Mouse (Mus musculus) liver, postnatal 0 days (tissue): ENCODE data around the gene Ppp1r9a. TPM values are rescaled to one million over a fixed set of nuclear protein-coding genes. Genes with fewer than 3 reads are reported as not detected.

Experiments used
- ATAC-seq: fragments of 200-750 bp; cut with Nextera tagmentation; 2 replicates; pipeline ENCODE4 v1.8.0; 2017; ENCODE audit warnings: mild to moderate bottlenecking, moderate library complexity
- DNase-seq: peaks from one replicate; pipeline ENCODE4 v3.0.0-alpha.2; 2016
- H3K27ac ChIP-seq: fragments of 300-500 bp; sonication (generic); 2 replicates; pipeline ENCODE4 v1.5.1; 2014; ENCODE audit warnings: antibody characterized with exemption, moderate library complexity, mild to moderate bottlenecking, low read depth
- H3K27me3 ChIP-seq: fragments of 300-500 bp; sonication (generic); 2 replicates; pipeline ENCODE4 v1.6.1; 2014; ENCODE audit warnings: low read length, control low read depth, mixed read lengths; ENCODE audit not compliant: insufficient read depth
- H3K36me3 ChIP-seq: fragments of 300-500 bp; sonication (generic); replicated peaks from 2 replicates; pipeline ENCODE4 v1.6.1; 2014; ENCODE audit warnings: mild to moderate bottlenecking, control low read depth, low read length, moderate library complexity, mixed read lengths; ENCODE audit not compliant: insufficient read depth
- H3K4me1 ChIP-seq: fragments of 300-500 bp; sonication (generic); 2 replicates; pipeline ENCODE4 v1.6.1; 2014; ENCODE audit warnings: antibody characterized with exemption, mild to moderate bottlenecking, control low read depth; ENCODE audit not compliant: insufficient read depth
- H3K4me2 ChIP-seq: fragments of 300-500 bp; sonication (generic); 2 replicates; pipeline ENCODE4 v1.6.1; 2014; ENCODE audit warnings: low read depth, mild to moderate bottlenecking, low read length, moderate library complexity, mixed read lengths
- H3K4me3 ChIP-seq: fragments of 300-500 bp; sonication (generic); 2 replicates; pipeline ENCODE4 v1.5.1; 2014; ENCODE audit warnings: low read depth, low read length
- H3K9ac ChIP-seq: fragments of 300-500 bp; sonication (generic); replicated peaks from 2 replicates; pipeline ENCODE4 v1.6.1; 2014; ENCODE audit warnings: mild to moderate bottlenecking, moderate library complexity
- H3K9me3 ChIP-seq: fragments of 300-500 bp; sonication (generic); 2 replicates; pipeline ENCODE4 v1.6.1; 2016; ENCODE audit warnings: mild to moderate bottlenecking, control low read depth, low read length, mixed read lengths
- CTCF ChIP-seq: sonication (generic); IDR thresholded peaks from 2 replicates; pipeline ENCODE4 v1.5.1; 2016; ENCODE audit warnings: antibody characterized with exemption, low read depth
- EP300 ChIP-seq: IDR thresholded peaks from 2 replicates; pipeline ENCODE4 v1.6.1; 2016; ENCODE audit warnings: antibody characterized with exemption, low read depth, mild to moderate bottlenecking
- WGBS: fragments of 180-500 bp; shearing (Covaris S2); extraction: QIAGEN DNeasy Blood & Tissue Kit; methylation state at CpG from one replicate; pipeline ENCODE4 v1.1.7; 2014; ENCODE audit not compliant: insufficient replicate concordance; 5-methylcytosine and 5-hydroxymethylcytosine counted together
- polyA plus RNA-seq: library from polyadenylated mRNA; unstranded; fragments of >200 nt; fragmentation: Nextera tagmentation; extraction: Ambion mirVana; gene quantifications from 2 replicates; pipeline ENCODE4 v1.2.1, GENCODE M21; 2015

Ppp1r9a gene
- polyA plus RNA-seq, 1 experiment from 2014 or later = 2.5 TPM

- no peak for TF ChIP-seq EP300
- TF ChIP-seq CTCF = no peak
- Histone ChIP-seq H3K27ac (no peak overlapping the region), H3K4me1 (no peaks in the 10 kb centered on the region), H3K4me3 (no peak overlapping the region), H3K9me3 (no peaks in the 10 kb centered on the region), H3K4me2 (no peak overlapping the region), H3K9ac (no peak overlapping the region), H3K27me3 (no peaks in the 10 kb centered on the region), H3K36me3 (no peaks in the 10 kb centered on the region)
- ATAC-seq (no peak), DNase-seq (no peak)
- 81% methylated on average over 9 of the region's 9 CpGs for WGBS
Observed at GRCm38 (mm10) chr6:5139666-5140065, 236.9 kb downstream of the Ppp1r9a start.

GRCm38 (mm10) chr6:5147488-5148142 is 244.9 kb downstream of the Ppp1r9a start:
- peak; percentile 43; the same call in 1 of the 2 replicates for ATAC-seq
- no peak overlapping the region; the same call in 1 of the 2 replicates for H3K9ac ChIP-seq
- TF ChIP-seq EP300 (no peak), CTCF (no peak)
- 41% methylated on average over 13 of the region's 13 CpGs for WGBS
- no peak overlapping the region for H3K27ac ChIP-seq
- H3K4me2 ChIP-seq = peak overlapping the region; percentile 13
- H3K9me3 ChIP-seq = no peaks in the 10 kb centered on the region
- DNase-seq = no peak
- peaks cover 20% of the 10 kb centered on the region for H3K4me1 ChIP-seq
- H3K36me3 ChIP-seq = no peaks in the 10 kb centered on the region
- H3K27me3 ChIP-seq = no peaks in the 10 kb centered on the region
- 0 out of 2 replicates have a peak overlapping the region, but pooled peaks have one; percentile 3 for H3K4me3 ChIP-seq

- 92% methylated on average over 2 of the region's 2 CpGs for WGBS
- H3K27me3 ChIP-seq = no peaks in the 10 kb centered on the region
- H3K36me3 ChIP-seq = no peaks in the 10 kb centered on the region
- DNase-seq (no peak), ATAC-seq (no peak)
- no peak overlapping the region for H3K4me2 ChIP-seq
- no peaks in the 10 kb centered on the region for H3K9me3 ChIP-seq
- H3K9ac ChIP-seq = no peak overlapping the region
- no peak for TF ChIP-seq EP300
- no peak for TF ChIP-seq CTCF
- no peak overlapping the region for H3K4me3 ChIP-seq
- H3K4me1 ChIP-seq = peaks cover 22% of the 10 kb centered on the region
- H3K27ac ChIP-seq = no peak overlapping the region
Observed at GRCm38 (mm10) chr6:5149941-5150340, 247.2 kb downstream of the Ppp1r9a start.

- ATAC-seq = no peak
- H3K4me2 ChIP-seq = no peak overlapping the region
- 79% methylated on average over 4 of the region's 4 CpGs for WGBS
- H3K9me3 ChIP-seq = no peaks in the 10 kb centered on the region
- peaks cover 35% of the 10 kb centered on the region for H3K4me1 ChIP-seq
- no peak overlapping the region for H3K9ac ChIP-seq
- H3K27me3 ChIP-seq = no peaks in the 10 kb centered on the region
- no peak overlapping the region for H3K27ac ChIP-seq
- no peak overlapping the region for H3K4me3 ChIP-seq
- DNase-seq = peak; percentile 51
- no peak for TF ChIP-seq EP300
- TF ChIP-seq CTCF = no peak
- no peaks in the 10 kb centered on the region for H3K36me3 ChIP-seq
Observed at GRCm38 (mm10) chr6:5151171-5151570, 248.5 kb downstream of the Ppp1r9a start.

GRCm38 (mm10) chr6:5152185-5152584 is 249.5 kb downstream of the Ppp1r9a start:
- H3K4me3 ChIP-seq = no peak overlapping the region
- WGBS = 55% methylated on average over 2 of the region's 2 CpGs
- no peaks in the 10 kb centered on the region for H3K27me3 ChIP-seq
- H3K9me3 ChIP-seq = no peaks in the 10 kb centered on the region
- TF ChIP-seq EP300 (no peak), CTCF (no peak)
- peaks cover 35% of the 10 kb centered on the region for H3K4me1 ChIP-seq
- DNase-seq (no peak), ATAC-seq (no peak)
- no peak overlapping the region for H3K9ac ChIP-seq
- H3K4me2 ChIP-seq = no peak overlapping the region
- H3K36me3 ChIP-seq = no peaks in the 10 kb centered on the region
- H3K27ac ChIP-seq = 0 out of 2 replicates have a peak overlapping the region, but pooled peaks have one; percentile 37

- DNase-seq = no peak
- peaks cover 44% of the 10 kb centered on the region for H3K4me1 ChIP-seq
- no peak for TF ChIP-seq CTCF
- no peak for TF ChIP-seq EP300
- no peak overlapping the region for H3K4me3 ChIP-seq
- ATAC-seq = no peak
- H3K9me3 ChIP-seq = no peaks in the 10 kb centered on the region
- 61% methylated on average over 6 of the region's 6 CpGs for WGBS
- H3K27me3 ChIP-seq = no peaks in the 10 kb centered on the region
- H3K36me3 ChIP-seq = no peaks in the 10 kb centered on the region
- peak overlapping the region; percentile 13; the same call in 1 of the 2 replicates for H3K9ac ChIP-seq
- peak overlapping the region; percentile 87; the same call in 1 of the 2 replicates for H3K27ac ChIP-seq
- H3K4me2 ChIP-seq = peak overlapping the region; percentile 52
Observed at GRCm38 (mm10) chr6:5154786-5155185, 252.1 kb downstream of the Ppp1r9a start.
